Mouse (Mus musculus) myocyte (in vitro differentiated cells): ENCODE data around the gene Tmem237.

Experiments used
- CEBPB ChIP-seq: IDR thresholded peaks from 2 replicates; pipeline ENCODE4 v1.6.1; 2011; ENCODE audit warnings: mild to moderate bottlenecking, moderate library complexity; ENCODE audit not compliant: poor library complexity, insufficient read depth, severe bottlenecking
- MAX ChIP-seq: IDR thresholded peaks from one replicate; pipeline ENCODE4 v1.6.1; 2011; ENCODE audit warnings: low read depth, mild to moderate bottlenecking, control low read depth
- MYOG ChIP-seq, 3 experiments: IDR thresholded peaks; one replicate each; pipeline ENCODE4 v1.6.1; 2011; ENCODE audit warnings: control low read depth in 2 of 3, low read depth in 2 of 3, mild to moderate bottlenecking in 2 of 3; ENCODE audit not compliant: insufficient read length in 2 of 3, control insufficient read depth in 1 of 3, insufficient read depth in 1 of 3
- POLR2A ChIP-seq: IDR thresholded peaks from one replicate; pipeline ENCODE4 v1.6.1; 2011; ENCODE audit warnings: low read depth, mild to moderate bottlenecking, control low read depth, moderate library complexity; ENCODE audit not compliant: insufficient read length
- POLR2AphosphoS2 ChIP-seq: IDR thresholded peaks from one replicate; pipeline ENCODE4 v1.6.1; 2011; ENCODE audit warnings: low read depth, control low read depth; ENCODE audit not compliant: insufficient read length
- SRF ChIP-seq: IDR thresholded peaks from one replicate; pipeline ENCODE4 v1.6.1; 2011; ENCODE audit warnings: low read depth; ENCODE audit not compliant: control insufficient read depth, insufficient read length
- TCF12 ChIP-seq: IDR thresholded peaks from one replicate; pipeline ENCODE4 v1.6.1; 2011; ENCODE audit warnings: mild to moderate bottlenecking, control low read depth; ENCODE audit not compliant: poor library complexity, insufficient read depth, severe bottlenecking
- USF1 ChIP-seq: IDR thresholded peaks from one replicate; pipeline ENCODE4 v1.6.1; 2011; ENCODE audit warnings: low read depth, mild to moderate bottlenecking, control low read depth, moderate library complexity

- no peak for TF ChIP-seq POLR2A
- no peak for TF ChIP-seq MAX
- TF ChIP-seq CEBPB: no peak
- no peak for TF ChIP-seq TCF12
- TF ChIP-seq POLR2AphosphoS2: no peak
- no peak for TF ChIP-seq SRF
- TF ChIP-seq MYOG (IDR thresholded peaks at IDR 0.05; ENCODE audit: control insufficient read depth in 1 of 3, insufficient read depth in 1 of 3, insufficient read length in 2 of 3, low read depth in 2 of 3): no peak
- TF ChIP-seq USF1: no peak
These were observed 40.7 kb upstream of the Tmem237 start for GRCm38 (mm10) chr1:59160871-59161270.
